Mouse (Mus musculus) limb, embryonic 11.5 days (tissue): Measurements from ENCODE around the gene Adprh. TPM values are rescaled to one million over a fixed set of nuclear protein-coding genes. Genes with fewer than 3 reads are reported as not detected.
"Not testable (repeated sequence)": the region's sequence is repeated elsewhere in the genome, so short reads cannot be mapped to it uniquely, and the experiment has no call there.

Source experiments
- ATAC-seq: fragments of 200-750 bp; cut with Nextera tagmentation; 2 replicates; pipeline ENCODE4 v1.8.0; 2017; ENCODE audit warnings: low read depth; ENCODE audit not compliant: insufficient number of reproducible peaks, low FRiP score, low TSS enrichment
- DNase-seq: peaks from one replicate; pipeline ENCODE4 v3.0.0-alpha.2; 2015; ENCODE audit warnings: low spot score
- H3K27ac ChIP-seq: fragments of 300-500 bp; sonication (generic); replicated peaks from 2 replicates; pipeline ENCODE4 v1.5.1; 2014; ENCODE audit warnings: low read depth, mild to moderate bottlenecking, low read length
- H3K27me3 ChIP-seq: fragments of 300-500 bp; sonication (generic); 2 replicates; pipeline ENCODE4 v1.6.1; 2014; ENCODE audit warnings: mild to moderate bottlenecking, low read length, mixed read lengths; ENCODE audit not compliant: control insufficient read depth, insufficient read depth
- H3K36me3 ChIP-seq: fragments of 300-500 bp; sonication (generic); 2 replicates; pipeline ENCODE4 v1.6.1; 2014; ENCODE audit warnings: mild to moderate bottlenecking, low read length, moderate library complexity, mixed read lengths; ENCODE audit not compliant: control insufficient read depth, insufficient read depth
- H3K4me1 ChIP-seq: fragments of 300-500 bp; sonication (generic); 2 replicates; pipeline ENCODE4 v1.6.1; 2014; ENCODE audit warnings: low read length, mixed read lengths; ENCODE audit not compliant: control insufficient read depth, insufficient read depth
- H3K4me2 ChIP-seq: fragments of 300-500 bp; sonication (generic); 2 replicates; pipeline ENCODE4 v1.6.1; 2014; ENCODE audit warnings: low read depth, mild to moderate bottlenecking, moderate library complexity; ENCODE audit not compliant: severe bottlenecking
- H3K4me3 ChIP-seq: fragments of 300-500 bp; sonication (generic); 2 replicates; pipeline ENCODE4 v1.5.1; 2014; ENCODE audit warnings: low read depth, low read length
- H3K9ac ChIP-seq: fragments of 300-500 bp; sonication (generic); 2 replicates; pipeline ENCODE4 v1.6.1; 2014; ENCODE audit warnings: mild to moderate bottlenecking, low read length
- H3K9me3 ChIP-seq: fragments of 300-500 bp; sonication (generic); 2 replicates; pipeline ENCODE4 v1.6.1; 2016; ENCODE audit warnings: low read length; ENCODE audit not compliant: control insufficient read depth
- WGBS: fragments of 180-500 bp; shearing (Covaris S2); extraction: QIAGEN DNeasy Blood & Tissue Kit; methylation state at CpG from one replicate; pipeline ENCODE4 v1.1.7; 2014; 5-methylcytosine and 5-hydroxymethylcytosine counted together
- polyA plus RNA-seq: library from polyadenylated mRNA; unstranded; fragments of >200 nt; fragmentation: Nextera tagmentation; extraction: Ambion mirVana; gene quantifications from 2 replicates; pipeline ENCODE4 v1.2.1, GENCODE M21; 2014

Adprh gene
- polyA plus RNA-seq, 1 experiment from 2014 or later = 141 TPM

DNA sequence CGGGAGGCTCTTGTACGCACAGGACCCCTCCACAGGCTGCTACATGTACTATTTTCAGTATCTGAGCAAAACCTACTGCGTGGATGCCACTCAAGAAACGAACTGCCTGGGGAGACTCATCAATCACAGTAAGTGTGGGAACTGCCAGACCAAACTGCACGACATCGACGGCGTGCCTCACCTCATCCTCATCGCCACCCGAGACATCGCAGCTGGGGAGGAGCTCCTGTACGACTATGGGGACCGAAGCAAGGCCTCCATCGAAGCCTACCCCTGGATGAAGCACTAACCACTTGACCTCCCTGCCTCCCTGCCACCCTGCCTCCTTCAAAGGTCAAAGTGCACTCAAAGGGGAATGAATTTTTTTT is 24.7 kb upstream of the Adprh start:
- not testable (repeated sequence) for H3K9ac ChIP-seq, H3K36me3 ChIP-seq, ATAC-seq, DNase-seq, H3K27me3 ChIP-seq, H3K27ac ChIP-seq, H3K9me3 ChIP-seq, H3K4me1 ChIP-seq
- Histone ChIP-seq H3K4me3 (peak overlapping the region; percentile 24; the same call in 1 of the 2 replicates), H3K4me2 (peak overlapping the region; percentile 51)
- WGBS = 36% methylated on average over 14 of the region's 14 CpGs

DNA sequence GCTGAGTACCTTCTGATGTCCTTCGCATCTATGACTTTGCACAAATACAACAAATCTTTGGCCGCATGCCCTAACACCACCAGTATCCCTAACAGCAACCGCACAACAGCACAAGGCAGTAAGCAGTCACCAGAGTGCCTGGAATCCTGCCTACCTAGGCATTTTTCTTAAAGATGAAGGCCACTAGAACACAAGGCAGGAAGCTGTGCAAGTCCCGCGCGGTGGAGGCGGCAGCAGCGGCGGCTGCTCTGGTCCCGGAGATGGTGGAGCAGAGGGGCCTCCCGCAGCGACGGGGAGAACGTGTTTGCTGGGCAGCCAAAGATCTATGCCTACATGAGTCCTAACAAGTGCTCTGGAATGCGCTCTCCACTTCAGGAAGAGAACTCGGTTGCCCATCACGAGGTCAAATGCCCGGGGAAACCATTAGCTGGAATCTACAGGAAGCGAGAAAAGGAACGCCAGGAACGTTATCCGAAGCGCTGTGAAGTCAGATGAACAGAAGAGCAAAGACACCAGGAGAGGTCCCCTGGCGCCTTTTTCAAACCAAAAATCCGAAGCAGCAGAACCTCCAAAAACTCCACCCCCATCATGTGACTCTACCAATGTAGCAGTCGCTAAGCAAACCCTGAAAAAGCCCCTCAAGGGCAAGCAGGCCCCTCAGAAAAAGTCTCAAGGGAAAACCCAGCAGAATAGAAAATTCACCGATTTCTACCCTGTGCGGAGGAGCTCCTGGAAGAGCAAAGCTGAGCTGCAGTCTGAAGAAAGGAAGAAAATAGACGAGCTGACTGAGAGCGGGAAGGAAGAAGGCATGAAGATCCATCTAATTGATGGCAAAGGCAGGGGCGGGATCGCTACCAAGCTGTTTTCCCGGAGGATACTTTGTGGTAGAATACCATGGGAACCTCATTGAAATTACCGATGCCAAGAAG is 24.1 kb upstream of the Adprh start:
- WGBS = 8% methylated on average over 34 of the region's 34 CpGs
- Histone ChIP-seq H3K4me1 (no peaks in the 10 kb centered on the region), H3K36me3 (no peaks in the 10 kb centered on the region), H3K27ac (no peak overlapping the region), H3K4me3 (peak overlapping the region; percentile 24), H3K4me2 (peak overlapping the region; percentile 51), H3K9me3 (no peaks in the 10 kb centered on the region), H3K27me3 (no peaks in the 10 kb centered on the region), H3K9ac (peak overlapping the region; percentile 57)
- DNase-seq (peak; percentile 66), ATAC-seq (no peak)

DNA sequence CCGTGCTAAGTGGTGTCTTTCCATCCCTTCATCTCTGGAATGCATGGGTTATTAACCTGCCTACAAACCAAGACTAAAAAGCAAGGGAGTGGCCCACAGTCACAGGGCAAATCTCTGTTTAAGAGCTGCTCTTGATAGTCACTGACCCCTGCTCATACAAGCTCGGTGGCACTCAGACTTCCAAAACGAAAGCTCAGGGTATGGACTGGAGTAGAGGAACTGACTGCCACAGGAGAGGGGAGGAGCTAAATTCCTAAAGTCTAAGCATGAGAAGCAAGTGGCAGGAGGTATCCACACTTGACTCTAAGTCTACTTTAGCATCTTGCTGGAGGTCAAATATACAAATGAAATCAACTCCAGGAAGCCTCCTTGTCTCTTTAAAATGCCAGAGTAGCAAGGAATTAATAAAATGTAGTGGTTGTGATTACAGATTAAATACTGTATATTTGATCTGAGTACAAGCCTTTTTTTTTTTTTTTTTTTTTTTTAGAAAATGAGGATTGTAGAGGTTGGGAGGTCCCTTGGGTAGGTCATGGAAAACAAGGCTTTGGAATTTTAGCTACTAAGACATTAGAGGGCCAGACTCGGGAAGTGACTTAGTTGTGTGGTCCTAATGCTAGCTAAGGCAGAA is 23.3 kb upstream of the Adprh start:
- no peaks in the 10 kb centered on the region for H3K27me3 ChIP-seq
- DNase-seq = no peak

DNA sequence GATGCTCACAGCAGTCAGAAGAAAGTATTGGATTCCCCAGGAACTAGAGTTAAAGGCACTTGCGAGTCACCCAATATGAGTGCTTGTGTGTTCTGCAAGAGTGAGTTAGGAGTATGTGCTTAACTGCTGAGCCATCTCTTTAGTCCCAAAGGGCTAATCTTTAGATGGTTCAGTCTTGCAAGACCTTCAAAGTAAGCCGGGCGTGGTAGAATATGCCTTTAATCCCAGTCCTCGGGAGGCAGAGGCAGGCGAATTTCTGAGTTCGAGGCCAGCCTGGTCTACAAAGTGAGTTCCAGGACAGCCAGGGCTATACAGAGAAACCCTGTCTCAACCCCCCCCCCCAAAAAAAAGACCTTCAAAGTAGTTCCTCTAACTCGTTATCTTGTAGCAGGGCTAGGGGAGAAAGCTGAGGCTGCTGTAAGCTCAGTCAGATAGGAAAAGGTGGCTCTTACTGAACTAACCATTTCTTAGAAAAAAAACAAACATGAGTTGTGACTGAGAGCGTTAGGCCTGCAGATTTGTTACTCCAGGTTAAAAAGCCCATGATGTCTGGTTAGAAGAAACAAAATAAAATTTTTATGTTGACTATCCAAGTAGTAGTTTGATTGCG is 22.3 kb upstream of the Adprh start:
- Histone ChIP-seq H3K36me3 (no peaks in the 10 kb centered on the region), H3K4me2 (no peak overlapping the region), H3K9me3 (no peaks in the 10 kb centered on the region), H3K4me1 (no peaks in the 10 kb centered on the region), H3K27me3 (no peaks in the 10 kb centered on the region), H3K9ac (no peak overlapping the region), H3K27ac (no peak overlapping the region), H3K4me3 (no peak overlapping the region)
- no peak for ATAC-seq
- DNase-seq = no peak
- WGBS = 89% methylated on average over 9 of the region's 9 CpGs

More for the DNA sequence above, 23.3 kb upstream of the Adprh start:
- no peaks in the 10 kb centered on the region for H3K4me1 ChIP-seq
- H3K9ac ChIP-seq = no peak overlapping the region
- H3K36me3 ChIP-seq = no peaks in the 10 kb centered on the region
- peak overlapping the region; percentile 51; the same call in 1 of the 2 replicates for H3K4me2 ChIP-seq
- H3K27ac ChIP-seq = no peak overlapping the region
- no peak overlapping the region; the same call in 1 of the 2 replicates for H3K4me3 ChIP-seq
- ATAC-seq = no peak
- WGBS = 60% methylated on average over 4 of the region's 4 CpGs
- no peaks in the 10 kb centered on the region for H3K9me3 ChIP-seq

DNA sequence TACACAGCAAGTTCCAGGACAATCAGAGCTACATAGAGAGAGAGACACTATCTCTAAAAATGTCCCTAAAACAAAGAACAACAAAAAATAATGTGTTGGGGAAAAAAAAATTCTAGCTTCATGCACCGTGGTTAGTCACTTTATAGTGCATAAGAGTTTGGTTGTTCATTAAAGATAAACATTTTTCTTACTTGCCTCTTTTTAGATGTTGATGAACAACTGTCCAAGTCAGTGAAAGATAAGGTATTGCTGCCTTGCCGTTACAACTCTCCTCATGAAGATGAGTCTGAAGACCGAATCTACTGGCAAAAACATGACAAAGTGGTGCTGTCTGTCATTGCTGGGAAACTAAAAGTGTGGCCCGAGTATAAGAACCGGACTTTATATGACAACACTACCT is 21.2 kb upstream of the Adprh start:
- no peak overlapping the region for H3K4me3 ChIP-seq
- ATAC-seq (no peak), DNase-seq (no peak)
- H3K4me2 ChIP-seq = no peak overlapping the region
- no peaks in the 10 kb centered on the region for H3K4me1 ChIP-seq
- no peaks in the 10 kb centered on the region for H3K36me3 ChIP-seq
- H3K27ac ChIP-seq = no peak overlapping the region
- WGBS = 91% methylated on average over 5 of the region's 5 CpGs
- H3K9ac ChIP-seq = no peak overlapping the region
- no peaks in the 10 kb centered on the region for H3K9me3 ChIP-seq
- no peaks in the 10 kb centered on the region for H3K27me3 ChIP-seq

DNA sequence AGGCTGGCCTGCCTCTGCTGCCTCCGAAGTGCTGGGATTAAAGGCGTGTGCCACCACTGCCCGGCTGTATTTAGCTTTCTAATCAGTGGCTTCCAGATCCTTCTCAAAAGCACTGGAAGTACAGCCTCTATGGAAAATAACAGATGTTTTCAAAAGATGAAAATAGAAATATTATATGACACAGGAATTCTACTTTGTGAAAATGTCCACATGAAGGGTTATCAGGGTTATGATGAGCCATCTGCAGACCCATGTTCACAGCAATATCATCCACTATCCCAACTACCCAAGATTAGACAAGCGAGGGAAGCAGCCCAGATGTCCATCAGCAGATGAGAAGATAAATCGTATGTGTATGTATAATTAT is 20.0 kb upstream of the Adprh start:
- ATAC-seq (no peak), DNase-seq (no peak)
- Histone ChIP-seq H3K27ac (no peak overlapping the region), H3K9me3 (no peaks in the 10 kb centered on the region), H3K36me3 (no peaks in the 10 kb centered on the region), H3K27me3 (no peaks in the 10 kb centered on the region), H3K4me1 (no peaks in the 10 kb centered on the region), H3K9ac (no peak overlapping the region), H3K4me2 (no peak overlapping the region), H3K4me3 (no peak overlapping the region)
- WGBS = 91% methylated on average over 5 of the region's 5 CpGs

DNA sequence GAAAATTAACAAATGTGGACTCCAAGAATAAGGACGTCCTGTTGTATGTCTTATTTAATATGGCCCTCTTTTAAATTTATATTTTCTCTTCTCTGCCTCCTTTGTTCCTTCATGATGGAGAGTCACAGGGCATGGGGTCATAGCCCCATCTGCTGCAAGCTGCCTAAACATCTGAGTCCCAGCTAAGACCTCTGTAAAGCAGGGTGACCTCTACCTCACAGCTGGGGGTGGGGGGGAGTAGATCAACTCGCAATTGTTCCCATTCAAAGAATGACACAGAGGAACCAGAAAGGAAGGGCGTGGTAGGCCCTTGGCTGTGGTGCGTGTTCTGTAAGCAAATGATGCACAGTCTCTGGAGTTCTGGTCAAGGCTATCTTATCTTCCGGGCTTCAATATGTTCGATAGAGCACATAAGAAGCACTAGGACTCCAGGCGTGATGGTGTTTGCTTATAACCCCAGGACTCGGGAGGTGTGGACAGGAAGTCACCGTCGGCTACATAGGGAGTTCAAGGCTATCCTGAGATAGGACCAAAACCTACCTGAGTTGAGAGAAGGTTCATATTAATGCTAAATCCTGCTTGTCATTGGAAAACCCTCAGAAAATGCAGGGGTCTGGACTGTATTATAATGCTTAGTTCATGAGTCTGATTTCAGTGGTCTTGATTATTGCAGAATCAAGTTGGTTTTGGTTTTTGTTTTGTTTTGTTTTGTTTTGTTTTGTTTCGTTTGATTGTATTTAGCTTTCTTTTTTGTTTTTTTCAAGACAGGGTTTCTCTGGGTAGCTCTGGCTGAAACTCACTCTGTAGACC is 19.4 kb upstream of the Adprh start:
- H3K9ac ChIP-seq = no peak overlapping the region
- no peaks in the 10 kb centered on the region for H3K27me3 ChIP-seq
- no peaks in the 10 kb centered on the region for H3K4me1 ChIP-seq
- H3K9me3 ChIP-seq = no peaks in the 10 kb centered on the region
- DNase-seq (no peak), ATAC-seq (no peak)
- H3K4me2 ChIP-seq = no peak overlapping the region
- H3K4me3 ChIP-seq = no peak overlapping the region
- WGBS = 84% methylated on average over 11 of the region's 11 CpGs
- H3K36me3 ChIP-seq = no peaks in the 10 kb centered on the region
- H3K27ac ChIP-seq = no peak overlapping the region

DNA sequence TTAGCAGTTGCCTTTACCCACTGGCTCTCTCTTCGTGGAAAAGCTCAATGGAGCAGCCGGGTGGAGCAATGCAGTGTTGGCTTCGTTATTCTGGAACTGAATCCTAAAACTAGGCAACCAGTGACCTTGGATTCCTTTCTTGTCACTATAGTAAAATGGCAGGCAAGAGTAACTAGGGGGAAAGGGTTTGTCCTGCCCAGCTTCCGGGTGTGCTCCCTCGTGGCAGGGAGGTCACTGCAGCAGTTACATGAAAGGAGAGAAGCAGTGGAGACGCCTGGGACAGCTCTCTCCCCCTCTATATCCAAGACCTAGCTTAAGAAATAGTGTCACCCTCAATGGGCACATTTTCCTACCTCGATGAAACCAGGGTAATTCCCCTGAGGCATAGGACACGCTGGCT is 16.9 kb upstream of the Adprh start:
- no peak for ATAC-seq

More for the DNA sequence above, 16.9 kb upstream of the Adprh start:
- WGBS = 75% methylated on average over 8 of the region's 8 CpGs
- H3K27ac ChIP-seq = no peak overlapping the region
- no peaks in the 10 kb centered on the region for H3K4me1 ChIP-seq
- H3K4me2 ChIP-seq = no peak overlapping the region
- no peaks in the 10 kb centered on the region for H3K9me3 ChIP-seq
- no peaks in the 10 kb centered on the region for H3K36me3 ChIP-seq
- no peak for DNase-seq
- H3K9ac ChIP-seq = no peak overlapping the region
- H3K4me3 ChIP-seq = no peak overlapping the region
- H3K27me3 ChIP-seq = no peaks in the 10 kb centered on the region
